Mouse (Mus musculus) kidney, adult 2 months (tissue): Measurements from ENCODE around the gene Clip2. TPM values are rescaled to one million over a fixed set of nuclear protein-coding genes. Genes with fewer than 3 reads are reported as not detected.

ENCODE experiments used
- DNase-seq: peaks from one replicate; pipeline ENCODE4 v3.0.0; 2021
- H3K27ac ChIP-seq: fragments of 200-500 bp; 2 replicates; pipeline ENCODE4 v1.5.1; 2012; ENCODE audit warnings: low read depth, low read length, control low read depth, inconsistent platforms; ENCODE audit not compliant: insufficient read depth
- H3K27me3 ChIP-seq: fragments of 200-500 bp; replicated peaks from 2 replicates; pipeline ENCODE4 v1.6.1; 2012; ENCODE audit warnings: mild to moderate bottlenecking, moderate library complexity, low read length, inconsistent platforms; ENCODE audit not compliant: control insufficient read depth, insufficient read depth
- H3K36me3 ChIP-seq: fragments of 200-500 bp; 2 replicates; pipeline ENCODE4 v1.6.1; 2012; ENCODE audit warnings: mild to moderate bottlenecking, moderate library complexity, low read length, inconsistent platforms; ENCODE audit not compliant: control insufficient read depth, insufficient read depth
- H3K4me1 ChIP-seq: fragments of 200-500 bp; 2 replicates; pipeline ENCODE4 v1.6.1; 2011; ENCODE audit warnings: low read length; ENCODE audit not compliant: control insufficient read depth, insufficient read depth
- H3K4me3 ChIP-seq: fragments of 200-500 bp; 2 replicates; pipeline ENCODE4 v1.5.1; 2011; ENCODE audit warnings: mild to moderate bottlenecking, low read depth, low read length, control low read depth; ENCODE audit not compliant: insufficient read depth
- CTCF ChIP-seq: fragments of 200-500 bp; conservative IDR thresholded peaks from 2 replicates; pipeline ENCODE4 v1.5.1; 2011; ENCODE audit warnings: low read depth, mild to moderate bottlenecking, control low read depth, low read length, moderate library complexity, mixed read lengths; ENCODE audit not compliant: insufficient read depth, insufficient read length
- POLR2A ChIP-seq: fragments of 200-500 bp; IDR thresholded peaks from one replicate; pipeline ENCODE4 v1.6.1; 2011; ENCODE audit warnings: low read depth, low read length, control low read depth
- whole genome bisulfite sequencing: fragments of 180-500 bp; shearing (Covaris S2); methylation state at CpG from one replicate; pipeline ENCODE4 v1.1.7; 2018; 5-methylcytosine and 5-hydroxymethylcytosine counted together
- polyA plus RNA-seq: library from polyadenylated mRNA; depleted of rRNA; stranded (reverse); fragments of >200 nt; gene quantifications from 2 replicates; pipeline ENCODE4 v1.2.3, GENCODE M21; 2012

Gene Clip2
- polyA plus RNA-seq, 1 experiment: 22.4 TPM

DNA sequence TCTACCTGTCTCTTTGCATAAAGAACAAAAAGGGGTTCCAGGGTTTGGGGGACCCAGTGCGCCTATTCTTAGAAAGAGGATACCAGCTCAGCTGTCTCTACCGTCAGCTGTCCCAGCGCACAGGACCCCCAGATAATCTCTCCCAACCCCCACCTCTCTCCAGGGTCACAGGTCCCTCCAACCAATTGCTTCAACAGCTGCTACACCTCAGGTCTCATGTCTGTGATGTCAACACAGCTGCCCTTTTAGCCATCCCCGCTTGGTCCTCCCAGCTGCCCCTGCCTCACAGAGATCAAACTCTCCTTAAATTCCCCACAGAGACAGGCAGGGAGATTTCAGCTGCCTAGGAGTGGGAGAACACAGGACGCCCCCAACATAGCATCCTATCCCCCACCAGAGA, 28.5 kb downstream of the Clip2 start:
- WGBS: 75% methylated on average over 5 of the region's 5 CpGs
- TF ChIP-seq CTCF: no peak
- no peak for TF ChIP-seq POLR2A
- no peaks in the 10 kb centered on the region for H3K36me3 ChIP-seq

DNA sequence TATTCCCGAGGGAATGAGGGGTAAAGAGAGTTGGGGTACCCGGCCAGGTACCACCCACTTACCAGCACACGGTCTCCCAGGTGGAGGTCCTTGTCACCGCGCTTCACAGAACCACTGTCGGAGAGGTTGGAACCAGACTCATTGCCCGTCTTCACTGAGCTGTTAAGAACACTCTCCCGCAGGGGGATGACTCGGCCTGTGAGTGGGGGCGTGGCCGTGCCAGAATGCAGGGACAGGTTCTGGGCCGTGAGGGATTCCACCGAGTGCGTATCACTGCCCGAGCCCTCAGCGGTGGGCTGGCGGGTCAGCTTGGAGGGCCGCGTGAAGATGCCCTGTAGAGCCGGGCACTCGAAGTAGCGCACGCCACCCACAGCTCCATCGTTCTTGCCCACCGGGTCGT, 29.7 kb downstream of the Clip2 start:
- no peak overlapping the region for H3K27ac ChIP-seq
- no peaks in the 10 kb centered on the region for H3K4me1 ChIP-seq
- no peaks in the 10 kb centered on the region for H3K36me3 ChIP-seq
- no peaks in the 10 kb centered on the region for H3K27me3 ChIP-seq
- no peak overlapping the region for H3K4me3 ChIP-seq
- WGBS: 91% methylated on average over 26 of the region's 26 CpGs
- DNase-seq: no peak
- TF ChIP-seq POLR2A: no peak
- no peak for TF ChIP-seq CTCF

More for the DNA sequence above, 28.5 kb downstream of the Clip2 start:
- no peak for DNase-seq
- no peaks in the 10 kb centered on the region for H3K27me3 ChIP-seq
- 0 out of 2 replicates have a peak, but pooled peaks cover 2% of the 10 kb centered on the region for H3K4me1 ChIP-seq
- H3K27ac ChIP-seq: no peak overlapping the region
- H3K4me3 ChIP-seq: no peak overlapping the region

DNA sequence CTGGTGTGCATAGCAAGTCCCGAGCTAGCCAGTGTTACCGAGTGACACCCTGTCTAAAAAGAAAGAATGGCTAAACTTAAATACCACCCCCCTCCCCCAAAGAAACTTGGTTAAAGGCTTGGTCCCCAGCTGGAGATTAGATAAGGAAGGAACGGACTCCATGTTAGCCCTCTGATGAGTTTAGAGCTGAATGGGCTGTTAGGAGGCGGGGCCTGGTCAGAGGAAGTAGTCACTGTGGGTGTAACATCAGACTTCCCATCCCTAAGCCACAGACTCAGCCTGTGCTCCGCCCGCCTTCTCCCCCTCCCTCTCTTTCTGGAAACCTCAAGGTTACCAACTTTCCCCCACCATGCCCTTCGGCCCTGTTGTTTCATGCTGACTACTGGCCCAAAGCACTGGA, 30.4 kb downstream of the Clip2 start:
- no peaks in the 10 kb centered on the region for H3K27me3 ChIP-seq

DNA sequence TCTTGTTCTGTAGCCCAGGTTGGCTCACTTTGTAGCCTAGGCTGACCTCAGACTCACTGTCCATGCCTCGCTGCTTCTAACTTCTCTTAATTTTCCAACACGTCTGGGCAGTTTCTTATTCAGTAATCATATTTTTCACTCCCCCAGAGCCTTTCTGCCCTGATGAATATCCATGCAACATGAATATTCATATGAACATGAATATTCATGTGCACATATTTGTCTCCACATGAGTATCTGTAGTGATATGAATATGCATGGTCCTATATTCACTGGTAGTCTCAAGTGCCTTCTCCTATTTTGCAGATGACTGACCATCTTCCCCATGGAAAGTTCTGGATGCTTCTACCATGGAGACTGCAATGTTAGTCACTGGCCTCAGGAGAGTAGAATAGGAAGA, 31.1 kb downstream of the Clip2 start:
- H3K36me3 ChIP-seq: no peaks in the 10 kb centered on the region; the same call in 1 of the 2 replicates
- 85% methylated on average over 2 of the region's 2 CpGs for WGBS
- TF ChIP-seq POLR2A (no peak), CTCF (no peak)

More for the DNA sequence above, 30.4 kb downstream of the Clip2 start:
- H3K4me3 ChIP-seq: no peak overlapping the region
- no peaks in the 10 kb centered on the region for H3K36me3 ChIP-seq
- H3K27ac ChIP-seq: no peak overlapping the region
- H3K4me1 ChIP-seq: no peaks in the 10 kb centered on the region
- TF ChIP-seq POLR2A: no peak
- no peak for TF ChIP-seq CTCF
- no peak for DNase-seq
- WGBS: 86% methylated on average over 7 of the region's 7 CpGs

DNA sequence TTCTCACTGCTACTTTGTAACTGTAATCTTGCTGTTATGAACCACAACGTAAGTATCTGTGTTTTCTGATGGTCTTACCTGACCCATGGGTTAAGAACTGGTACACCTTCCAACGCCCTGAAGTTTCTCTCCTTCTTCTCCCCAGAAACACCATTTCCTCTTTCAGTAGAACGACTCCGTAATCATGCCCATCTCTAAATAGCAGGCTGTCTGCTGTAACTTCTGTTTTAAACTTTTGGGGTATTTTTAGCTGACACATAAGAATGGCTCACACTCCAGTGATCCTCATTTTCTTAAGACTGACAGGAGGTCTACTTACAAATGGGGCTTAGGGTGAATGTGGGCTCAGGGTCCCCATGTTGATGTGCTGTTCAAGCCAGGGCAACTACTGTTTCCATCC, 32.1 kb downstream of the Clip2 start:
- no peak for DNase-seq
- no peak overlapping the region for H3K27ac ChIP-seq
- H3K4me1 ChIP-seq: no peaks in the 10 kb centered on the region
- TF ChIP-seq CTCF (no peak), POLR2A (no peak)
- no peaks in the 10 kb centered on the region for H3K27me3 ChIP-seq
- no peak overlapping the region for H3K4me3 ChIP-seq
- WGBS: 89% methylated on average over 4 of the region's 4 CpGs
- H3K36me3 ChIP-seq: no peaks in the 10 kb centered on the region; the same call in 1 of the 2 replicates

More for the DNA sequence above, 31.1 kb downstream of the Clip2 start:
- DNase-seq: no peak
- Histone ChIP-seq H3K27me3 (no peaks in the 10 kb centered on the region), H3K27ac (no peak overlapping the region), H3K4me3 (no peak overlapping the region), H3K4me1 (no peaks in the 10 kb centered on the region)

DNA sequence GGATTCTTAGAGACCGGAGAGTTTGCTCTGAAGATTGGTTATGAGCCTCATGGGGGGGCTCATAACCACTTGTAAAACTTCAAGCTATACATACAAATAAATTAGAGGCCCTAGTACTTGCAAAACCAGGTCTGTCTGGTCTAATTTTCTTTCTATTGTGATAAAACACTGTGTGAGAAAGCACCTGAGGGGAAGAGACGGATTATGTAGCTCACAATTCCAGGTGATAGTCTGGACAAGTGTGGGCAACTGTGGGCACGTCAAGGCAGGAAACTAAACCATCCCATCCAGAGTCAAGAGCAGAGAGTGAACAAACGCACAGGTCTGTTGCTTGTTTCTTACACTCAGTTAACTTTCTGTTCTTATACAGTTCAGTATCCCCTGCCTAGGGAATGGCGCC, 32.8 kb downstream of the Clip2 start:
- no peak for DNase-seq
- TF ChIP-seq POLR2A (no peak), CTCF (no peak)
- Histone ChIP-seq H3K36me3 (no peaks in the 10 kb centered on the region; the same call in 1 of the 2 replicates), H3K27me3 (no peaks in the 10 kb centered on the region), H3K4me1 (no peaks in the 10 kb centered on the region), H3K27ac (no peak overlapping the region), H3K4me3 (no peak overlapping the region)
- WGBS: 95% methylated on average over 5 of the region's 5 CpGs

DNA sequence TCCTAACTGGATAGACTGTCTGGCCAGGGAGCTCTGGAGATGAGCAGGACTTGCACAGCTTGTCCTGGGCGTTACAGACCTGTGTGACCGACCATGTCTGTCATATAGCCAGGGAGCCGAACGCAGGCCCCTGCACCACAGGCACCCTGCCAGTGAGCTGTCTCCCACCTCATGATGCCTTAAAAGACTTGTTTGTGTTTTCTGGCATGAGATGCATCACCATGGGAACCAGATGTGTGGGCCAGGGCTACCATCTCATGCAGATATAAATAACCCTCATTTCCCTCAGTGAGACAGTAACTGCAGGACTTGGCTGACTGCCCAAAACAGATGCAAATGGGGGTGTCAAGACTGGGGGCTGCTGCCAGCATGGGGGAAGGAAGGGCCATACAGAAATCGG, 40.1 kb downstream of the Clip2 start:
- no peak for DNase-seq
- TF ChIP-seq POLR2A (no peak), CTCF (no peak)
- no peaks in the 10 kb centered on the region; the same call in 1 of the 2 replicates for H3K36me3 ChIP-seq
- no peaks in the 10 kb centered on the region for H3K4me1 ChIP-seq
- 59% methylated on average over 5 of the region's 5 CpGs for WGBS
- no peak overlapping the region for H3K27ac ChIP-seq
- no peak overlapping the region for H3K4me3 ChIP-seq
- no peaks in the 10 kb centered on the region for H3K27me3 ChIP-seq

DNA sequence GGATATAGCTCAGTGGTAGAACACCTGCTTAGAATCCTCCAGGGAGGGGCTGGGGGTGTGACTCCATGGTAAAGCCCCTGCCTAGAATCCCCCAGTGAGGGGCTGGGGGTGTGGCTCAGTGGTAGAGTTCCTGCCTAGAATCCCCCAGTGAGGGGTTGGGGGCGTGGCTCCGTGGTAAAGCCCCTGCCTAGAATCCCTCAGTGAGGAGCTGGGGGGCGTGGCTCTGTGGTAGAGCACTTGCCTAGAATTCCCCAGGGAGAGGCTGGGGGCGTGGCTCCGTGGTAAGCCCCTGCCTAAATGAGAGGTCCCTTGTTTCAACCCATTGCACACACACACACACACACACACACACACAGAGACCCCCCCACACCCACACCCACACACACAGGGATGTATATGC, 42.0 kb downstream of the Clip2 start:
- WGBS: 93% methylated on average over 5 of the region's 5 CpGs
- no peak overlapping the region for H3K27ac ChIP-seq
- H3K4me3 ChIP-seq: no peak overlapping the region
- H3K27me3 ChIP-seq: no peaks in the 10 kb centered on the region
- TF ChIP-seq POLR2A (no peak), CTCF (no peak)
- no peaks in the 10 kb centered on the region for H3K4me1 ChIP-seq
- H3K36me3 ChIP-seq: no peaks in the 10 kb centered on the region
- DNase-seq: no peak
